Mouse (Mus musculus) liver (tissue): ENCODE measurements around the gene Urgcp.
"Not testable (repeated sequence)": the region's sequence is repeated elsewhere in the genome, so short reads cannot be mapped to it uniquely, and the experiment has no call there.

Experiments used
- DNase-seq: peaks from one replicate; pipeline ENCODE4 v3.0.0-alpha.2; 2020; ENCODE audit warnings: mixed read lengths

Gene Urgcp

GRCm38 (mm10) chr11:5761820-5762632 lies at the start of gene Urgcp:
Gene Urgcp, minus strand, starts transcription at chr11:5762376.
- DNase-seq = peak; percentile 99

- DNase-seq = not testable (repeated sequence)
These were observed 47.3 kb upstream of the Urgcp start for GRCm38 (mm10) chr11:5809487-5809886.

GRCm38 (mm10) chr11:5807956-5808355 lies 45.8 kb upstream of the Urgcp start:
- DNase-seq = no peak

GRCm38 (mm10) chr11:5805711-5806110 lies 43.5 kb upstream of the Urgcp start:
- no peak for DNase-seq

- DNase-seq = no peak
These were observed 42.0 kb upstream of the Urgcp start for GRCm38 (mm10) chr11:5804174-5804573.

- DNase-seq = no peak
These were observed 41.4 kb upstream of the Urgcp start, which contains the start of gene Pgam2 for GRCm38 (mm10) chr11:5803551-5803981. Gene Pgam2, minus strand, starts transcription at chr11:5803733.

- no peak for DNase-seq
These were observed 40.5 kb upstream of the Urgcp start for GRCm38 (mm10) chr11:5802457-5803217.

- no peak for DNase-seq
These were observed 39.8 kb upstream of the Urgcp start for GRCm38 (mm10) chr11:5802005-5802404.

GRCm38 (mm10) chr11:5801511-5801910 lies 39.3 kb upstream of the Urgcp start:
- no peak for DNase-seq

GRCm38 (mm10) chr11:5799621-5800490 lies 37.7 kb upstream of the Urgcp start:
- no peak for DNase-seq

- DNase-seq = no peak
These were observed 35.8 kb upstream of the Urgcp start for GRCm38 (mm10) chr11:5797928-5798327.

- DNase-seq = no peak
These were observed 35.2 kb upstream of the Urgcp start for GRCm38 (mm10) chr11:5797371-5797770.

- DNase-seq = no peak
These were observed 34.8 kb upstream of the Urgcp start for GRCm38 (mm10) chr11:5796939-5797338.

- DNase-seq = no peak
These were observed 33.5 kb upstream of the Urgcp start for GRCm38 (mm10) chr11:5795706-5796105.

GRCm38 (mm10) chr11:5795290-5795689 lies 33.1 kb upstream of the Urgcp start:
- DNase-seq = no peak

- no peak for DNase-seq
These were observed 28.3 kb upstream of the Urgcp start for GRCm38 (mm10) chr11:5790431-5790830.

GRCm38 (mm10) chr11:5789754-5790333 lies 27.7 kb upstream of the Urgcp start:
- DNase-seq = no peak

GRCm38 (mm10) chr11:5789071-5789753 lies 27.0 kb upstream of the Urgcp start:
- DNase-seq = no peak

- DNase-seq = peak; percentile 97
These were observed 26.2 kb upstream of the Urgcp start, which contains the start of gene Dbnl for GRCm38 (mm10) chr11:5788056-5789014. Gene Dbnl, plus strand, starts transcription at chr11:5788488.

- DNase-seq = no peak
These were observed 25.5 kb upstream of the Urgcp start for GRCm38 (mm10) chr11:5787671-5788055.

- no peak for DNase-seq
These were observed 23.6 kb upstream of the Urgcp start for GRCm38 (mm10) chr11:5785732-5786131.
